Mouse (Mus musculus): ENCODE measurements at regions not wholly inside any gene's neighbourhood (a gene's known extent, or its start where the extent isn't known, plus 50 kb on each side); places are given as distances from the start of the nearest gene placed in this dataset.

GRCm38 (mm10) chr3:42783478-42783877 lies 1041.1 kb downstream of the D3Ertd751e start:
- TF ChIP-seq POLR2A (IDR thresholded peaks at IDR 0.05; ENCODE audit: borderline replicate concordance, insufficient read depth, low read length) = no peak
- no peak for TF ChIP-seq CTCF (IDR thresholded peaks at IDR 0.05; ENCODE audit: borderline replicate concordance, insufficient read depth, low read depth, low read length)
- no peak for DNase-seq
- 91% methylated on average over 3 of the region's 3 CpGs for WGBS
- no peaks in the 10 kb centered on the region for H3K4me1 ChIP-seq (ENCODE audit: control insufficient read depth, insufficient read depth, low read length)
- H3K4me3 ChIP-seq (replicated peaks; ENCODE audit: insufficient read depth, low read depth, low read length) = no peak overlapping the region
- no peaks in the 10 kb centered on the region for H3K27me3 ChIP-seq (ENCODE audit: control insufficient read depth, insufficient read depth, low read length)
- no peak overlapping the region for H3K27ac ChIP-seq (ENCODE audit: insufficient read depth, low read length)

DNA sequence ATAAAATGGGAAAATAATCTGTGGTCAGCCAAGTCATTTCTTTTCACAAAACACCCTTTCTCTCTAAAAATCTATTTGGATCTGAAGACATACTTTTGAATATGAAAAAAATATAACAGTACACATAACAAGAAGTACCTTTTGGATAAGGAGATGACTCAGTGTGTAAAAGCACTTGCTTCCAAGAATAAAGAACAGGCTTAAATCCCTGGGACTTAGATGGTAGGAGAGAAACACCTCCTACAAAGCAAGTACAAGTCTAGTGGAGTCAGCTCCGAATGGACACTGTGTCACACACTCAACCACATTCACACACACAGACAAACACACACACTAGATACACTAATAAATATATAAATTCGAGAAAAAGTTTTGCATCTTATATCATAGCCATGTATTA lies 1041.8 kb downstream of the D3Ertd751e start:
- no peak for DNase-seq
- Histone ChIP-seq H3K4me1 (ENCODE audit: control insufficient read depth, insufficient read depth, low read length) (no peaks in the 10 kb centered on the region), H3K27ac (ENCODE audit: insufficient read depth, low read length) (no peak overlapping the region), H3K27me3 (ENCODE audit: control insufficient read depth, insufficient read depth, low read length) (no peaks in the 10 kb centered on the region), H3K4me3 (replicated peaks; ENCODE audit: insufficient read depth, low read depth, low read length) (no peak overlapping the region)
- WGBS = 80% methylated on average over 2 of the region's 2 CpGs
- no peak for TF ChIP-seq POLR2A (IDR thresholded peaks at IDR 0.05; ENCODE audit: borderline replicate concordance, insufficient read depth, low read length)

- no peak for DNase-seq
- no peak overlapping the region for H3K4me3 ChIP-seq (replicated peaks; ENCODE audit: insufficient read depth, low read depth, low read length)
- no peak overlapping the region for H3K27ac ChIP-seq (ENCODE audit: insufficient read depth, low read length)
- H3K4me1 ChIP-seq (ENCODE audit: control insufficient read depth, insufficient read depth, low read length) = no peaks in the 10 kb centered on the region
- H3K27me3 ChIP-seq (ENCODE audit: control insufficient read depth, insufficient read depth, low read length) = no peaks in the 10 kb centered on the region
- TF ChIP-seq POLR2A (IDR thresholded peaks at IDR 0.05; ENCODE audit: borderline replicate concordance, insufficient read depth, low read length) (no peak), CTCF (IDR thresholded peaks at IDR 0.05; ENCODE audit: borderline replicate concordance, insufficient read depth, low read depth, low read length) (no peak)
Measured at GRCm38 (mm10) chr3:42790415-42790814, 1048.0 kb downstream of the D3Ertd751e start.

DNA sequence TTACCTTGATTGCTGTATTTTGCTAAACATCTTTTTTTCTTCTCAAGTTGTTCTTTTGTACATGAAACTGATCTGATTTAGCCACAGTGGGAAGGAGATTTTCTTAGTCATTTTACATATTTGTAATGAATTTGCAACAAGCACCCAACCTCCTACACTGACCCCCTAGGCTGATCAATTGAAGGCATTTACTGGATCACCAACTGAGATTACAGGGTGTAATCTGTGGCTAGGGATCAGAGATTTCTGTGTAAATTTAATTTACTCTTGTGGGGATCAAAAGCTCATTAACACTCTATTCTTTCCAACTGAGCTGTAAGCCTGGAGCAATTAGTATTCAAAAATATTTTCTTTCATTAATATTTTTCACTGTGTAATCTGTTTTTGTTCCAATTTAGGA lies 1049.5 kb downstream of the D3Ertd751e start:
- Histone ChIP-seq H3K27ac (ENCODE audit: insufficient read depth, low read length) (no peak overlapping the region), H3K27me3 (ENCODE audit: control insufficient read depth, insufficient read depth, low read length) (no peaks in the 10 kb centered on the region), H3K4me3 (replicated peaks; ENCODE audit: insufficient read depth, low read depth, low read length) (no peak overlapping the region), H3K4me1 (ENCODE audit: control insufficient read depth, insufficient read depth, low read length) (no peaks in the 10 kb centered on the region)
- DNase-seq = no peak
- no peak for TF ChIP-seq CTCF (IDR thresholded peaks at IDR 0.05; ENCODE audit: borderline replicate concordance, insufficient read depth, low read depth, low read length)
- TF ChIP-seq POLR2A (IDR thresholded peaks at IDR 0.05; ENCODE audit: borderline replicate concordance, insufficient read depth, low read length) = no peak

- Histone ChIP-seq H3K27ac (ENCODE audit: insufficient read depth, low read length) (no peak overlapping the region), H3K4me1 (ENCODE audit: control insufficient read depth, insufficient read depth, low read length) (no peaks in the 10 kb centered on the region), H3K27me3 (ENCODE audit: control insufficient read depth, insufficient read depth, low read length) (no peaks in the 10 kb centered on the region), H3K4me3 (replicated peaks; ENCODE audit: insufficient read depth, low read depth, low read length) (no peak overlapping the region)
- 18% methylated on average over 1 of the region's 1 CpGs for WGBS
- no peak for DNase-seq
- no peak for TF ChIP-seq POLR2A (IDR thresholded peaks at IDR 0.05; ENCODE audit: borderline replicate concordance, insufficient read depth, low read length)
- TF ChIP-seq CTCF (IDR thresholded peaks at IDR 0.05; ENCODE audit: borderline replicate concordance, insufficient read depth, low read depth, low read length) = no peak
Measured at GRCm38 (mm10) chr3:42830456-42830855, 1088.0 kb downstream of the D3Ertd751e start.

- Histone ChIP-seq H3K27me3 (ENCODE audit: control insufficient read depth, insufficient read depth, low read length) (no peaks in the 10 kb centered on the region), H3K4me1 (ENCODE audit: control insufficient read depth, insufficient read depth, low read length) (no peaks in the 10 kb centered on the region), H3K27ac (ENCODE audit: insufficient read depth, low read length) (no peak overlapping the region), H3K4me3 (replicated peaks; ENCODE audit: insufficient read depth, low read depth, low read length) (no peak overlapping the region)
- DNase-seq = no peak
- 95% methylated on average over 1 of the region's 1 CpGs for WGBS
- no peak for TF ChIP-seq POLR2A (IDR thresholded peaks at IDR 0.05; ENCODE audit: borderline replicate concordance, insufficient read depth, low read length)
- TF ChIP-seq CTCF (IDR thresholded peaks at IDR 0.05; ENCODE audit: borderline replicate concordance, insufficient read depth, low read depth, low read length) = no peak
Measured at GRCm38 (mm10) chr3:42867370-42867769, 1125.0 kb downstream of the D3Ertd751e start.

DNA sequence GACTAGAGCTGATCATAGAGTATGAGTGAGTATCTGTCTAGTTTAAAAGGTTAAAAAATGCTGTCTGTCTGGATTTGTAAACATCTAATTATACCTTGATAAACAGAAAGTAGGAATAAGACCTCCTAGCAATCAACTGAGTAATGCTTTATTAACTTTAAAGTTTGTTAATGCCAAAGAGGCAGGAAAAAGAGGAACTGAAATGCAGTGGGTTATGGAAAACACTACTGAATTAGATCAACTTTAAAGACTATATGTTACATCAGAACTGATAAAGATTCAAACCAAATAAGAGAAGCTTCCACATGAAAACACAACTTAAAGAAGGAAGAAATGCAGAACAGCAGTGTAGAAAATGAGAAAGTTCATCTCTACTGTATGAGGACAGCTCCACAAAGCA lies 1136.6 kb downstream of the D3Ertd751e start:
- TF ChIP-seq POLR2A (IDR thresholded peaks at IDR 0.05; ENCODE audit: borderline replicate concordance, insufficient read depth, low read length) = no peak
- DNase-seq = no peak
- Histone ChIP-seq H3K27ac (ENCODE audit: insufficient read depth, low read length) (no peak overlapping the region), H3K4me3 (replicated peaks; ENCODE audit: insufficient read depth, low read depth, low read length) (no peak overlapping the region), H3K4me1 (ENCODE audit: control insufficient read depth, insufficient read depth, low read length) (no peaks in the 10 kb centered on the region), H3K27me3 (ENCODE audit: control insufficient read depth, insufficient read depth, low read length) (no peaks in the 10 kb centered on the region)

DNA sequence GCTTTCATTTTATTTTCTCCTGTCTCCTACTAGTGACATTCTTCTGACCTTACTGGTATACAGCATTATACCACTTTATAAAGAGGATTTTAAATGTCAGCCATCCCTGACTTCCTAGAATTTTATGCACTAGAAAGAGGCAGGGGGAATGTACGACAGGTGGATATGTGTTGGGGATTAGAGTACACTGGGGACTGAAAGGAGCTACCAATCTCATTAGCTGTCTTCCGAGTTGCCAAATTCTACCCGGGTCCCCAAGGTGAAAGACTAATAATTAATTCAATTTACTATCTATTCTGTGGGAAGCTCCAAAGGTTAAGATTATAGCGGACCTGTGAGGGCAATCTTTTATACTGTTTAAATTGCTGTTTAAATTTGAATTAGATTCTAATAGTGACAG lies 1142.1 kb downstream of the D3Ertd751e start:
- Histone ChIP-seq H3K27me3 (ENCODE audit: control insufficient read depth, insufficient read depth, low read length) (no peaks in the 10 kb centered on the region), H3K4me3 (replicated peaks; ENCODE audit: insufficient read depth, low read depth, low read length) (no peak overlapping the region), H3K4me1 (ENCODE audit: control insufficient read depth, insufficient read depth, low read length) (no peaks in the 10 kb centered on the region), H3K27ac (ENCODE audit: insufficient read depth, low read length) (no peak overlapping the region)
- TF ChIP-seq POLR2A (IDR thresholded peaks at IDR 0.05; ENCODE audit: borderline replicate concordance, insufficient read depth, low read length) (no peak), CTCF (IDR thresholded peaks at IDR 0.05; ENCODE audit: borderline replicate concordance, insufficient read depth, low read depth, low read length) (no peak)
- DNase-seq = no peak
- 53% methylated on average over 4 of the region's 4 CpGs for WGBS

All from cerebellum, adult 2 months (tissue).